Mouse (Mus musculus) neural tube, embryonic 12.5 days (tissue): ENCODE measurements around the gene Ankrd34a. TPM values are rescaled to one million over a fixed set of nuclear protein-coding genes. Genes with fewer than 3 reads are reported as not detected.
"Not testable (repeated sequence)": the region's sequence is repeated elsewhere in the genome, so short reads cannot be mapped to it uniquely, and the experiment has no call there.

Experiments
- ATAC-seq: fragments of 200-750 bp; cut with Nextera tagmentation; 2 replicates; pipeline ENCODE4 v1.8.0; 2017; ENCODE audit warnings: low read depth, mild to moderate bottlenecking, moderate TSS enrichment, moderate library complexity; ENCODE audit not compliant: low FRiP score
- H3K27ac ChIP-seq: fragments of 300-500 bp; sonication (generic); 2 replicates; pipeline ENCODE4 v1.5.1; 2016
- H3K27me3 ChIP-seq: fragments of 300-500 bp; sonication (generic); replicated peaks from 2 replicates; pipeline ENCODE4 v1.6.1; 2016; ENCODE audit warnings: mild to moderate bottlenecking
- H3K36me3 ChIP-seq: fragments of 300-500 bp; sonication (generic); 2 replicates; pipeline ENCODE4 v1.6.1; 2016; ENCODE audit warnings: mild to moderate bottlenecking
- H3K4me1 ChIP-seq: fragments of 300-500 bp; sonication (generic); 2 replicates; pipeline ENCODE4 v1.6.1; 2016
- H3K4me2 ChIP-seq: fragments of 300-500 bp; sonication (generic); replicated peaks from 2 replicates; pipeline ENCODE4 v1.6.1; 2016; ENCODE audit warnings: mild to moderate bottlenecking
- H3K4me3 ChIP-seq: fragments of 300-500 bp; sonication (generic); 2 replicates; pipeline ENCODE4 v1.5.1; 2016
- H3K9ac ChIP-seq: fragments of 300-500 bp; sonication (generic); 2 replicates; pipeline ENCODE4 v1.6.1; 2016; ENCODE audit warnings: mild to moderate bottlenecking
- H3K9me3 ChIP-seq: fragments of 300-500 bp; sonication (generic); 2 replicates; pipeline ENCODE4 v1.6.1; 2016; ENCODE audit warnings: mild to moderate bottlenecking
- WGBS: fragments of 180-500 bp; shearing (Covaris S2); methylation state at CpG from one replicate; pipeline ENCODE4 v1.1.7; 2016; 5-methylcytosine and 5-hydroxymethylcytosine counted together
- polyA plus RNA-seq: library from polyadenylated mRNA; unstranded; fragments of >200 nt; fragmentation: Nextera tagmentation; extraction: Ambion mirVana; gene quantifications from 2 replicates; pipeline ENCODE4 v1.2.1, GENCODE M21; 2016

The Ankrd34a gene
- polyA plus RNA-seq, 1 experiment from 2014 or later, result 5.6 TPM

GRCm38 (mm10) chr3:96602704-96603084, 6.3 kb downstream of the Ankrd34a start:
- H3K36me3 ChIP-seq, result peaks cover 8% of the 10 kb centered on the region; the same call in 1 of the 2 replicates
- peak overlapping the region; percentile 76 for H3K4me2 ChIP-seq
- H3K4me3 ChIP-seq, result peak overlapping the region; percentile 86
- H3K4me1 ChIP-seq, result peaks cover 63% of the 10 kb centered on the region
- WGBS, result 36% methylated on average over 5 of the region's 5 CpGs
- peak overlapping the region; percentile 95 for H3K9ac ChIP-seq
- H3K27ac ChIP-seq, result peak overlapping the region; percentile 51
- no peak for ATAC-seq
- no peaks in the 10 kb centered on the region for H3K9me3 ChIP-seq
- H3K27me3 ChIP-seq, result peaks cover 7% of the 10 kb centered on the region; the same call in 1 of the 2 replicates

GRCm38 (mm10) chr3:96603311-96603710, 6.9 kb downstream of the Ankrd34a start:
- peaks cover 57% of the 10 kb centered on the region for H3K4me1 ChIP-seq
- H3K27ac ChIP-seq, result no peak overlapping the region

GRCm38 (mm10) chr3:96606007-96606406, 9.6 kb downstream of the Ankrd34a start:
- H3K4me2 ChIP-seq, H3K4me3 ChIP-seq, ATAC-seq, H3K9me3 ChIP-seq, H3K27me3 ChIP-seq, H3K9ac ChIP-seq, H3K36me3 ChIP-seq, H3K27ac ChIP-seq: not testable (repeated sequence)
- peaks cover 39% of the 10 kb centered on the region for H3K4me1 ChIP-seq
- WGBS, result 92% methylated on average over 4 of the region's 4 CpGs

More at GRCm38 (mm10) chr3:96603311-96603710, 6.9 kb downstream of the Ankrd34a start:
- WGBS, result 58% methylated on average over 5 of the region's 5 CpGs
- Histone ChIP-seq H3K27me3 (peaks cover 7% of the 10 kb centered on the region; the same call in 1 of the 2 replicates), H3K4me3 (peak overlapping the region; percentile 86; the same call in 1 of the 2 replicates), H3K9ac (peak overlapping the region; percentile 95), H3K4me2 (peak overlapping the region; percentile 76), H3K9me3 (no peaks in the 10 kb centered on the region), H3K36me3 (peaks cover 8% of the 10 kb centered on the region; the same call in 1 of the 2 replicates)
- no peak for ATAC-seq

- Histone ChIP-seq H3K9me3 (no peaks in the 10 kb centered on the region), H3K4me1 (peaks cover 39% of the 10 kb centered on the region), H3K4me2 (no peak overlapping the region), H3K27ac (no peak overlapping the region), H3K27me3 (no peaks in the 10 kb centered on the region), H3K4me3 (no peak overlapping the region), H3K36me3 (peaks cover 8% of the 10 kb centered on the region; the same call in 1 of the 2 replicates), H3K9ac (no peak overlapping the region)
- ATAC-seq, result no peak
- 84% methylated on average over 4 of the region's 4 CpGs for WGBS
Measured at GRCm38 (mm10) chr3:96606618-96607017, 10.2 kb downstream of the Ankrd34a start.

GRCm38 (mm10) chr3:96617941-96618340, 21.5 kb downstream of the Ankrd34a start:
- Histone ChIP-seq H3K9ac (no peak overlapping the region), H3K36me3 (peaks cover 75% of the 10 kb centered on the region), H3K4me2 (no peak overlapping the region), H3K4me3 (no peak overlapping the region), H3K27ac (no peak overlapping the region), H3K9me3 (no peaks in the 10 kb centered on the region), H3K27me3 (no peaks in the 10 kb centered on the region), H3K4me1 (no peaks in the 10 kb centered on the region)
- 90% methylated on average over 3 of the region's 3 CpGs for WGBS
- ATAC-seq, result no peak

- Histone ChIP-seq H3K4me3 (no peak overlapping the region), H3K4me1 (no peaks in the 10 kb centered on the region), H3K9ac (no peak overlapping the region), H3K9me3 (no peaks in the 10 kb centered on the region), H3K27me3 (no peaks in the 10 kb centered on the region), H3K27ac (no peak overlapping the region), H3K36me3 (peaks cover 67% of the 10 kb centered on the region), H3K4me2 (no peak overlapping the region)
- no peak for ATAC-seq
- whole genome bisulfite sequencing, result 92% methylated on average over 4 of the region's 4 CpGs
Measured at GRCm38 (mm10) chr3:96623201-96623600, 26.8 kb downstream of the Ankrd34a start.

- H3K27ac ChIP-seq, result no peak within 1 kb of the TSS
- H3K27me3 ChIP-seq, result no peaks in the 10 kb centered on the region
- peaks cover 32% of the 10 kb centered on the region for H3K36me3 ChIP-seq
- peak within 1 kb of the TSS; percentile 86 for H3K4me2 ChIP-seq
- H3K9ac ChIP-seq, result peak within 1 kb of the TSS; percentile 79
- peaks cover 12% of the 10 kb centered on the region for H3K4me1 ChIP-seq
- WGBS, result 1% methylated on average over 48 of the region's 48 CpGs
- peak; percentile 95 for ATAC-seq
- no peaks in the 10 kb centered on the region for H3K9me3 ChIP-seq
- peak within 1 kb of the TSS; percentile 64 for H3K4me3 ChIP-seq
Measured at GRCm38 (mm10) chr3:96629729-96630600, 33.5 kb downstream of the Ankrd34a start, which contains the start of gene Rbm8a. Rbm8a (plus strand) TSS chr3:96629933.

- H3K9me3 ChIP-seq, result no peaks in the 10 kb centered on the region
- H3K36me3 ChIP-seq, result peaks cover 29% of the 10 kb centered on the region
- no peak overlapping the region for H3K4me3 ChIP-seq
- H3K27ac ChIP-seq, result no peak overlapping the region
- no peaks in the 10 kb centered on the region for H3K27me3 ChIP-seq
- peaks cover 24% of the 10 kb centered on the region for H3K4me1 ChIP-seq
- no peak overlapping the region for H3K9ac ChIP-seq
- no peak overlapping the region for H3K4me2 ChIP-seq
- ATAC-seq, result no peak
Measured at GRCm38 (mm10) chr3:96632058-96632457, 35.6 kb downstream of the Ankrd34a start.

- Histone ChIP-seq H3K9ac (no peak overlapping the region), H3K4me1 (peaks cover 24% of the 10 kb centered on the region), H3K27ac (no peak overlapping the region), H3K36me3 (peaks cover 35% of the 10 kb centered on the region), H3K27me3 (no peaks in the 10 kb centered on the region), H3K4me2 (no peak overlapping the region), H3K9me3 (no peaks in the 10 kb centered on the region), H3K4me3 (no peak overlapping the region)
- no peak for ATAC-seq
- 79% methylated on average over 1 of the region's 1 CpGs for WGBS
Measured at GRCm38 (mm10) chr3:96634015-96634414, 37.6 kb downstream of the Ankrd34a start.

GRCm38 (mm10) chr3:96634928-96635879, 38.8 kb downstream of the Ankrd34a start, which contains the start of the genes Pex11b and Gm42957:
Pex11b (plus strand) TSS chr3:96635376.
Gm42957 (plus strand) TSS chr3:96635474.
- H3K27me3 ChIP-seq, result no peaks in the 10 kb centered on the region
- H3K4me1 ChIP-seq, result peaks cover 24% of the 10 kb centered on the region
- WGBS, result 2% methylated on average over 60 of the region's 60 CpGs
- peak within 1 kb of the TSS; percentile 90 for H3K4me3 ChIP-seq
- peak; percentile 91 for ATAC-seq
- H3K4me2 ChIP-seq, result peak within 1 kb of the TSS; percentile 93
- H3K9me3 ChIP-seq, result no peaks in the 10 kb centered on the region
- H3K27ac ChIP-seq, result peak within 1 kb of the TSS; percentile 53; the same call in 1 of the 2 replicates
- H3K36me3 ChIP-seq, result peaks cover 44% of the 10 kb centered on the region
- peak within 1 kb of the TSS; percentile 96 for H3K9ac ChIP-seq

GRCm38 (mm10) chr3:96635906-96636305, 39.5 kb downstream of the Ankrd34a start:
- H3K36me3 ChIP-seq, result peaks cover 45% of the 10 kb centered on the region
- no peaks in the 10 kb centered on the region for H3K27me3 ChIP-seq
- 12% methylated on average over 15 of the region's 15 CpGs for WGBS
- H3K4me1 ChIP-seq, result peaks cover 20% of the 10 kb centered on the region
- no peaks in the 10 kb centered on the region for H3K9me3 ChIP-seq
- peak overlapping the region; percentile 96 for H3K9ac ChIP-seq
- peak overlapping the region; percentile 93 for H3K4me2 ChIP-seq
- H3K27ac ChIP-seq, result peak overlapping the region; percentile 53; the same call in 1 of the 2 replicates
- ATAC-seq, result no peak; the same call in 1 of the 2 replicates
- H3K4me3 ChIP-seq, result peak overlapping the region; percentile 90
